Mouse (Mus musculus) brain, embryonic 18.5 days (tissue): ENCODE results near the gene Fam214b.
A peak's percentile ranks its signal among the peaks of the same experiment; 100 is the strongest.

Source experiments
- DNase-seq: peaks from one replicate; pipeline ENCODE4 v3.0.0-alpha.2; 2012; ENCODE audit warnings: low read depth, low spot score

Gene Fam214b

GRCm38 (mm10) chr4:43010161-43011038 lies 35.6 kb downstream of the Fam214b start, which contains the start of gene Fancg:
Fancg (minus strand) TSS chr4:43010506.
- peak; percentile 72 for DNase-seq

DNA sequence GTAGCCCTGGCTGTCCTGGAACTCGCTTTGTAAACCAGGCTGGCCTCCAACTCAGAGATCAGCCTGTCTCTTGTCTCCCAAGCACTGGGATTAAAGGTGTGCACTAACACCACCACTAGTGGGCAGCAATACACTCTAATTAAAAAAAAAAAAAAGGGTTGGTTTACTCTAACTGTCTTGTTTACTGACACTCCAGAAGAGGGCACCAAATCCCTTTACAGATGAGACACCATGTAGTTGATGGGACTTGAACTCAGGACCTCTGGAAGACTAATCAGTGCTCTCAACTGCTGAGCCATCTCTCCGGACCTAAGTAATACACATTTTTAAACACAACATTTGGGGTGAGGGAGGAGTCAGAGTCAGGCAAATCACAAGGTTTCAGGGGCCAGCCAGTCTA lies 40.3 kb downstream of the Fam214b start:
- no peak for DNase-seq

- DNase-seq, result no peak
Measured at GRCm38 (mm10) chr4:43004951-43005350, 41.1 kb downstream of the Fam214b start.

- no peak for DNase-seq
Measured at GRCm38 (mm10) chr4:43002756-43003439, 43.1 kb downstream of the Fam214b start.

GRCm38 (mm10) chr4:43001272-43001671 lies 44.7 kb downstream of the Fam214b start:
- no peak for DNase-seq

- DNase-seq, result peak; percentile 100
Measured at GRCm38 (mm10) chr4:43000141-43000986, 45.7 kb downstream of the Fam214b start, which contains the start of gene Vcp. Vcp (minus strand) TSS chr4:43000507.

DNA sequence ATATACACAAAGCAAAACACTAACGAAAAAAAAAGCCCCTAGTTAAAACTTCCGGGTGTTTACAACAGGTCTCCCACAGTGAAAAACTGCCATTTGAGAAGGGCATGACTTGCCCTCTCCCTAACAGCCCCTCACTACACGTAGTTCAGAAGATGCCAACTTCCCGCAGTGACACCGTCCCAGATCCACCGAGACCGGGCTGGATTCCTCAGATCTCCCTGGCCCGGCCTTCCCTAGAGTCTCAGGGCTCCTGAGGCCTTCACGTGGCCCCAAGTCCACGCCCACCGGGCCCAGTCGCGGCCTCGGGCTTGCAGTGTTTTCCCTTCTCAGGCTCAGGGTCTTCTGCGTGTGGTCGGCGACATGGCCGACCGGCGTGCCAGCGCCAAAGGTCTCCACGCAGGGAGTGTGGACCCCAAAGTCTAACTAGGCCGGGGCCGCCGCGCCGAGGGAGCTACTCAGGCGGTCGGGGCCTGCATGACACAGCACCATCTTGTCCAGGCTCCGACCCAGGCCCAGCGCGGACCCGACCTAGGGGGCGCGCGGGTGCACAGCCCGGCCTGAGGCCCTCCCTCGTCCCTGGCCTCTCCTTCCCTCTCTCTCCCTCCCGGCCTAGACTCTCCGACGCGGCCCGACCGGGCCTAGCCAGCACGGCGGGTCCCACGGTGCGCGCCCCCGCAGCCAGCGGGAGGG lies 46.4 kb downstream of the Fam214b start:
- peak; percentile 34 for DNase-seq

GRCm38 (mm10) chr4:42998022-42998421 lies 48.0 kb downstream of the Fam214b start:
- no peak for DNase-seq

DNA sequence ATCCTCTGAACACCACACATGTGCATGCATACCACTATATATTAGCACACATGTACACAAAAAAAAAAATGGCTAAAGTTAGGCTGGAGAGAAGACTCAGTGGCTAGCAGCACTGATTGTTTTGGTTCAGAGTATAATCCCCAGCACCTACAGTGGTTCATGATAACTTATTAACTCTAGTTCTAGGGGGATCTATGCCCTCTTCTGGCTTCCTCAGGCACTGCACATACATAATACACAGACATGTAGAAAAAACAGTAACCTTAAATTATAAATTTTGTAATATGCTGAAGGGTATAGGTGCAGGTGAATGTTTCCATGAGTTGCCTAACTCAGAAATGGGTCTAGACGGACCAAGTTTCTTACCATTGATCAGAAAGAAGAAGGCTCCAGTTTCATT lies 57.7 kb downstream of the Fam214b start:
- DNase-seq, result no peak
